ENCODE assay signal across 29 mouse cellular contexts in genomic region chr10:102633438-102633837, GRCm38 (mm10).
"Had no signal": no experiment of that assay in that cellular context is flagged by ENCODE, and none has a peak within 500 bp of the region (broad histone marks: within the 10 kb centered on the region; RNA-seq: fewer than 3 reads in every experiment).

No protein-coding gene starts in this region.

- H3K36me3 ChIP-seq: heart, embryonic 10.5 days; heart, embryonic 12.5 days; hindbrain, embryonic 10.5 days; hindbrain, embryonic 12.5 days; intestine, embryonic 15.5 days; kidney, embryonic 15.5 days; limb, embryonic 10.5 days; limb, embryonic 12.5 days; liver, embryonic 13.5 days; liver, embryonic 15.5 days had no signal

- DNase-seq: gastrocnemius, adult 2 months; gastrocnemius, postnatal 10 days; gastrocnemius, postnatal 25 days; heart, adult 18-20 months; heart, postnatal 10 days; heart, postnatal 4 days; kidney, adult 18-20 months; kidney, adult 8-10 months; kidney, postnatal 14 days; kidney, postnatal 36 days; liver; liver, embryonic 13.5 days had no signal

- H3K9me3 ChIP-seq: heart, embryonic 10.5 days; heart, embryonic 12.5 days; hindbrain, embryonic 10.5 days; hindbrain, embryonic 12.5 days; intestine, embryonic 15.5 days; kidney, embryonic 15.5 days; limb, embryonic 10.5 days; limb, embryonic 12.5 days; liver, embryonic 13.5 days; liver, embryonic 15.5 days had no signal

- H3K9ac ChIP-seq: heart, embryonic 12.5 days; hindbrain, embryonic 12.5 days; hindbrain, embryonic 14.5 days; intestine, embryonic 15.5 days; kidney, embryonic 15.5 days; limb, embryonic 12.5 days; liver, embryonic 13.5 days; liver, embryonic 15.5 days had no signal

- H3K4me2 ChIP-seq: heart, embryonic 12.5 days; hindbrain, embryonic 12.5 days; hindbrain, embryonic 14.5 days; intestine, embryonic 15.5 days; kidney, embryonic 15.5 days; limb, embryonic 12.5 days; liver, embryonic 11.5 days; liver, embryonic 13.5 days; liver, embryonic 15.5 days had no signal

- H3K4me1 ChIP-seq: heart, embryonic 10.5 days; heart, embryonic 12.5 days; hindbrain, embryonic 10.5 days; hindbrain, embryonic 12.5 days; intestine, embryonic 15.5 days; kidney, embryonic 15.5 days; limb, embryonic 10.5 days; limb, embryonic 12.5 days; liver, embryonic 13.5 days; liver, embryonic 15.5 days had no signal

- H3K27ac ChIP-seq: gastrocnemius, adult 2 months; heart, embryonic 10.5 days; hindbrain, embryonic 10.5 days; hindbrain, embryonic 12.5 days; hindbrain, embryonic 14.5 days; intestine, embryonic 15.5 days; kidney, embryonic 15.5 days; kidney, postnatal 0 days; layer of hippocampus, adult 2 months; left cerebral cortex, adult 2 months; limb, embryonic 10.5 days; limb, embryonic 12.5 days; liver, embryonic 13.5 days; liver, embryonic 15.5 days had no signal

- H3K4me3 ChIP-seq: gastrocnemius, adult 2 months; heart, embryonic 10.5 days; heart, embryonic 12.5 days; hindbrain, embryonic 10.5 days; hindbrain, embryonic 12.5 days; intestine, embryonic 15.5 days; kidney, embryonic 15.5 days; layer of hippocampus, adult 2 months; left cerebral cortex, adult 2 months; limb, embryonic 10.5 days; limb, embryonic 12.5 days; liver, embryonic 13.5 days; liver, embryonic 15.5 days had no signal

- ATAC-seq: hindbrain, embryonic 16.5 days; inflammation-experienced regulatory T-cells, adult 6 months; intestine, embryonic 15.5 days; intestine, postnatal 0 days had no signal

- H3K27me3 ChIP-seq: heart, embryonic 12.5 days; hindbrain, embryonic 12.5 days; intestine, embryonic 15.5 days; kidney, embryonic 15.5 days; limb, embryonic 12.5 days; liver, embryonic 13.5 days; liver, embryonic 15.5 days had no signal
